Mouse (Mus musculus): Measurements from ENCODE around the gene Rpl3. TPM values are rescaled to one million over a fixed set of nuclear protein-coding genes. Genes with fewer than 3 reads are reported as not detected.

Gene Rpl3
- polyA plus RNA-seq, 1 experiment = 298 TPM

GRCm38 (mm10) chr15:80075733-80076337 is 15.8 kb downstream of the Rpl3 start:
- Histone ChIP-seq H3K4me3 (ENCODE audit: low read depth, low read length) (no peak overlapping the region), H3K27me3 (ENCODE audit: control insufficient read depth, insufficient read depth, low read length) (no peaks in the 10 kb centered on the region), H3K27ac (ENCODE audit: insufficient read depth, low read depth, low read length) (no peak overlapping the region), H3K36me3 (ENCODE audit: control insufficient read depth, insufficient read depth, low read length) (peaks cover 35% of the 10 kb centered on the region), H3K4me1 (ENCODE audit: control insufficient read depth, insufficient read depth, insufficient read length, low read length) (peaks cover 13% of the 10 kb centered on the region)
- TF ChIP-seq POLR2A (IDR thresholded peaks at IDR 0.05; ENCODE audit: low read depth, low read length) = no peak
- TF ChIP-seq CTCF (IDR thresholded peaks at IDR 0.05; ENCODE audit: extremely low read depth, insufficient read length, insufficient replicate concordance, low read depth, low read length) = no peak
- 33% methylated on average over 5 of the region's 5 CpGs for WGBS

GRCm38 (mm10) chr15:80075374-80075694 is 16.3 kb downstream of the Rpl3 start:
- Histone ChIP-seq H3K4me1 (ENCODE audit: control insufficient read depth, insufficient read depth, insufficient read length, low read length) (peaks cover 11% of the 10 kb centered on the region), H3K4me3 (ENCODE audit: low read depth, low read length) (no peak overlapping the region), H3K36me3 (ENCODE audit: control insufficient read depth, insufficient read depth, low read length) (peaks cover 30% of the 10 kb centered on the region), H3K27ac (ENCODE audit: insufficient read depth, low read depth, low read length) (no peak overlapping the region), H3K27me3 (ENCODE audit: control insufficient read depth, insufficient read depth, low read length) (no peaks in the 10 kb centered on the region)
- WGBS = 21% methylated on average over 3 of the region's 3 CpGs
- TF ChIP-seq CTCF (IDR thresholded peaks at IDR 0.05; ENCODE audit: extremely low read depth, insufficient read length, insufficient replicate concordance, low read depth, low read length) (no peak), POLR2A (IDR thresholded peaks at IDR 0.05; ENCODE audit: low read depth, low read length) (no peak)

DNA sequence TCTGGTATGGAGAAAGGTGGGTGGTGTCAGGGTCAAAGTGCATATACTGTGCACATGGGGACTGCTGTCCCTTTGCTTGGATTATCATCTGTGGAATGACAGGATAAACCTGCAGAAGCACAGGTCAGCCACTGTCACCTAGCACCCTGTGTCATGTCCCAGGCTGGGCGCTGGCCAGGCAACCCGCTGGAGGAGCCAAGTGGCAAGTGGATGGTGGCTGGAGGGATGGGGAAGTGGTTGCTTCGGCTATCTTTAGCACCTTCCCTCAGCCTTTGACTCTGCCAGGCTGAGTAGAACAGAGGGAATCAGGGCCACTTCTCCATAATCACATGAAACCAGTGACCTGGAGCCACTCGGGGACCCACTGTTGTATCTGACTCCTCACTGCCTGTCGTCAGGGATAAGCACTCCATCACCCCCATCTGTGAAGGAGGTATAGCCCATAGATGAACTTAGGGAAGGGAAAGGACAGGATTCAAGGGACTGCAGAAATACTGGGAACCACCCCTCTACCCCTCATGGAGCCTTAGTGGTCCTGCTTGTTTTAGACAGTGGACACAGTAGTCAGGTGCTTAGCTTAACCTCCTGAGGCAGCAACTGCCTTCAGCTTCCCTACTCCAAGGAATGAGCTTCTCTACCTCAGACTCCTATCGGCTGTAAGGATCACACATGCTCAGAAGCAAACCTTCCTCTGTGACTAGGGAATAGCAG is 16.9 kb downstream of the Rpl3 start:
- TF ChIP-seq POLR2A (IDR thresholded peaks at IDR 0.05; ENCODE audit: low read depth, low read length) = no peak
- TF ChIP-seq CTCF (IDR thresholded peaks at IDR 0.05; ENCODE audit: extremely low read depth, insufficient read length, insufficient replicate concordance, low read depth, low read length) = no peak
- peaks cover 26% of the 10 kb centered on the region for H3K36me3 ChIP-seq (ENCODE audit: control insufficient read depth, insufficient read depth, low read length)
- WGBS = 48% methylated on average over 6 of the region's 6 CpGs
- peaks cover 11% of the 10 kb centered on the region for H3K4me1 ChIP-seq (ENCODE audit: control insufficient read depth, insufficient read depth, insufficient read length, low read length)
- H3K4me3 ChIP-seq (ENCODE audit: low read depth, low read length) = no peak overlapping the region
- no peaks in the 10 kb centered on the region for H3K27me3 ChIP-seq (ENCODE audit: control insufficient read depth, insufficient read depth, low read length)
- no peak overlapping the region for H3K27ac ChIP-seq (ENCODE audit: insufficient read depth, low read depth, low read length)

DNA sequence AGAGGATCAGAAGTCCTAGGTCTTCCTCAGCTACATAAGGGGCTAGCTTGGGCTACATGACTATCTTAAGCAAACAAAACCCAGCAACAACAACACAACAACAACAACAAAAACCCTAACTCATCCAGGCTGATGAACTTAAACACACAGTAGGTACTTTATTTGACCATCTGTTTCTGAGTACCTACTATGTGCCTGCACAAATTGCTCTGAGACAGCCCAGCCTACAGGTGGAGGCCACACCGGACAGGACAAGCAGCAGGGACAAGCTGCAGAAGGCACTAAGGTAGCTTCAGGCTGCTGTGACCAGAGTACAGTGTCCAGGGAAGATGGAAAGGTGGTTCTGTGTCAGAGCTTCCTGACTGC is 18.4 kb downstream of the Rpl3 start:
- Histone ChIP-seq H3K27me3 (ENCODE audit: control insufficient read depth, insufficient read depth, low read length) (no peaks in the 10 kb centered on the region), H3K27ac (ENCODE audit: insufficient read depth, low read depth, low read length) (no peak overlapping the region), H3K4me3 (ENCODE audit: low read depth, low read length) (no peak overlapping the region), H3K36me3 (ENCODE audit: control insufficient read depth, insufficient read depth, low read length) (peaks cover 12% of the 10 kb centered on the region), H3K4me1 (ENCODE audit: control insufficient read depth, insufficient read depth, insufficient read length, low read length) (peaks cover 11% of the 10 kb centered on the region)
- TF ChIP-seq POLR2A (IDR thresholded peaks at IDR 0.05; ENCODE audit: low read depth, low read length) (no peak), CTCF (IDR thresholded peaks at IDR 0.05; ENCODE audit: extremely low read depth, insufficient read length, insufficient replicate concordance, low read depth, low read length) (no peak)
- WGBS = 95% methylated on average over 1 of the region's 1 CpGs

DNA sequence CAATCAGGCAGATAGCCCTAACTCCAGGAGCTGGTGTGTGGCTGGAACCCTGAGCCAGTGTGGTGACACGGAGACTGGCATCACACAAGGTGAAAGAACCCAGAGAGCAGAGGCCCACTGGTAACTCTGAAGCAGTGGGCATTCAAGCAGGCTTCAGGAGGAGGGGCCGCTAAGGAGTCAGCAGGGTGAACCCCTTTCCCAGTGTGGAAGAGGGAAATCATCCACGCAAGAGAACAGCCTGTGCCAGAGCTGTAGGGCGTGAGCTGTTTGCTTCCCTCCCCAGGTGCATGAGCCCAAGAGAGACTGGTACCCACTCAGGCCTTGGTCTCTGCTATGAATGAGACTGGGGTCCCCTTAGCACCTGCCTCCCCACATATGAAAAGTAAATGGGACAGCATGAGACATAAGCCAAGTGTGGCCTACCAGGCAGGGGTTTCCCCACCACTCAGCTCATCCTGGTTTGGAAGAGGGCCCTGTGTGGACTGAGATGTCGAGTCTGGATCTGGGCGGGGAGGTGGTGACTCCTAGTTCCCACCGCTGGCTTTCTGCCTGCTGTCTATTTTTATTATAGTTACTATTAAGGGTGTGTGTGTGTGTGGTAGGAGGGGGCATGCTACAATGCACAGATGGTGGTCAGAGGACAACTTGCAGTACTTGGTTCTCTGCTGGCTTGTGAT is 19.0 kb downstream of the Rpl3 start:
- 54% methylated on average over 7 of the region's 7 CpGs for WGBS
- H3K27me3 ChIP-seq (ENCODE audit: control insufficient read depth, insufficient read depth, low read length) = no peaks in the 10 kb centered on the region
- peak overlapping the region; percentile 6; the same call in 1 of the 2 replicates for H3K27ac ChIP-seq (ENCODE audit: insufficient read depth, low read depth, low read length)
- peaks cover 8% of the 10 kb centered on the region for H3K36me3 ChIP-seq (ENCODE audit: control insufficient read depth, insufficient read depth, low read length)
- TF ChIP-seq CTCF (IDR thresholded peaks at IDR 0.05; ENCODE audit: extremely low read depth, insufficient read length, insufficient replicate concordance, low read depth, low read length) (no peak), POLR2A (IDR thresholded peaks at IDR 0.05; ENCODE audit: low read depth, low read length) (no peak)
- H3K4me1 ChIP-seq (ENCODE audit: control insufficient read depth, insufficient read depth, insufficient read length, low read length) = peaks cover 11% of the 10 kb centered on the region
- H3K4me3 ChIP-seq (ENCODE audit: low read depth, low read length) = no peak overlapping the region

DNA sequence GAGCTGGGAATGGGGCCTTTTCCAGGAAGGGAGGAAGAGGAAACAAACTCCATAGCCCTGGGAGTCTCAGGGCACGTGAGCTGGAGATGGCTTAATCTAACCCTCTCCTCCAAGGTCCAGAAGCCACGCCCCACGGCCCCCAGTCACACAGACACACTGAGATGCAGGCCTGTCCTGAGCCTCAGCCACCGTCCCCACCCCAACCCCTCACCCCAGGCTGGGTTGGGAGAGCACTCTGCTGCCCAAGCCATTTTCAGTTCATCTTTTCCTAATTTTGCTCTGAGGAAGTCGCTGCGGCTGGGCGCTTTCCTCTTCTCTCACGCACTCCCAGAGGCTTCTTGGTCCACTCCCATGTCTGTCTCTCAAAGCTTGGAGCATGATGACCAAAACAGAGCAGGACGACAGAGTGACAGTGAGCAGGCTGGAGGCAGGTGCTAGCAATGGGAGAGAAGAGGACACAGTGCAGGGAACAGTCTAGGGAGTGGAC is 19.7 kb downstream of the Rpl3 start:
- peak overlapping the region; percentile 6; the same call in 1 of the 2 replicates for H3K27ac ChIP-seq (ENCODE audit: insufficient read depth, low read depth, low read length)
- H3K4me3 ChIP-seq (ENCODE audit: low read depth, low read length) = no peak overlapping the region
- TF ChIP-seq POLR2A (IDR thresholded peaks at IDR 0.05; ENCODE audit: low read depth, low read length) (no peak), CTCF (IDR thresholded peaks at IDR 0.05; ENCODE audit: extremely low read depth, insufficient read length, insufficient replicate concordance, low read depth, low read length) (no peak)
- 21% methylated on average over 9 of the region's 9 CpGs for whole genome bisulfite sequencing
- H3K4me1 ChIP-seq (ENCODE audit: control insufficient read depth, insufficient read depth, insufficient read length, low read length) = peaks cover 11% of the 10 kb centered on the region
- H3K27me3 ChIP-seq (ENCODE audit: control insufficient read depth, insufficient read depth, low read length) = no peaks in the 10 kb centered on the region
- H3K36me3 ChIP-seq (ENCODE audit: control insufficient read depth, insufficient read depth, low read length) = peaks cover 2% of the 10 kb centered on the region

DNA sequence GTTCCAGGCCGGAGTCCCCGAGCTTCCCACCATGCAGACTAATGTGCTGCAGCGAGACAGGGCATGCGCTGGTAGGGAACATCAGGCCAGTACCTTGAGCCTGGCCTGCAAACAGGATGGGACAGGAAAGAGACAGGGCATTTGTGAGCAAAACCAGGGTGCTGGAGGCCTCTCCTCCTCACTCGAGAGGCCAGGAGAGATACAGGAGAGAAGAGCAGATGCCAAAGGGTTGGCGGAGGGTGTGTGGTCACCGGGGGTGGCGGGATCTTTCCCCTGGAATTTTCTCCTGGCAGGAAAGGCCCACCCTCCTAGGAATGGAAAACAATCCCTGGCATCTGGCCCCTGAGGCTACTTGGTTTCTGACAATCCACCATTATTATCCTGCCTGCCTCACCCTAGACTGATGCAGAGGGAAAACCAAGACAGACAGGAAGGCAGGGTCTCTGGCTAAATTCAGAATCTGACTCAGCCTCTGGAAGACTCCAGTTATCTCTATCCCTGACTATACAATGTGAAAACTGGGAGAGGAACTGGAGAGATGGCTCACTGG is 21.5 kb downstream of the Rpl3 start:
- no peak for TF ChIP-seq POLR2A (IDR thresholded peaks at IDR 0.05; ENCODE audit: low read depth, low read length)
- TF ChIP-seq CTCF (IDR thresholded peaks at IDR 0.05; ENCODE audit: extremely low read depth, insufficient read length, insufficient replicate concordance, low read depth, low read length) = no peak
- no peaks in the 10 kb centered on the region for H3K27me3 ChIP-seq (ENCODE audit: control insufficient read depth, insufficient read depth, low read length)
- H3K27ac ChIP-seq (ENCODE audit: insufficient read depth, low read depth, low read length) = no peak overlapping the region
- peaks cover 11% of the 10 kb centered on the region for H3K4me1 ChIP-seq (ENCODE audit: control insufficient read depth, insufficient read depth, insufficient read length, low read length)
- H3K4me3 ChIP-seq (ENCODE audit: low read depth, low read length) = no peak overlapping the region
- no peaks in the 10 kb centered on the region for H3K36me3 ChIP-seq (ENCODE audit: control insufficient read depth, insufficient read depth, low read length)
- WGBS = 73% methylated on average over 8 of the region's 8 CpGs

Data from small intestine, adult 2 months (tissue).